ENCODE assay signal across 17 mouse cellular contexts in genomic region chr3:147252812-147253211, GRCm38 (mm10).
DNase-seq lines count a peak whose midpoint lies in the region; ATAC-seq and TF ChIP-seq lines count a peak whose summit lies in the region.
"Had no signal": no experiment of that assay in that cellular context is flagged by ENCODE, and none has a peak within 500 bp of the region (broad histone marks: within the 10 kb centered on the region; RNA-seq: fewer than 3 reads in every experiment).

No protein-coding gene starts in this region.

- 77% methylated on average over 6 of the region's 6 CpGs for WGBS in midbrain, embryonic 13.5 days
- 82% methylated on average over 6 of the region's 6 CpGs for WGBS in midbrain, embryonic 10.5 days
- 65% methylated on average over 6 of the region's 6 CpGs for WGBS in forebrain, embryonic 15.5 days

- no peak overlapping the region for H3K4me3 ChIP-seq in midbrain, embryonic 13.5 days (replicated peaks)
- H3K4me3 ChIP-seq in midbrain, embryonic 10.5 days, result no peak overlapping the region
- H3K4me3 ChIP-seq in forebrain, embryonic 15.5 days, result no peak overlapping the region
- H3K4me3 ChIP-seq: heart, embryonic 12.5 days had no signal

- no peak for TF ChIP-seq POLR2A in brain, embryonic 14.5 days (IDR thresholded peaks at IDR 0.05; ENCODE audit: borderline replicate concordance, extremely low read depth, insufficient read depth, insufficient read length, poor library complexity, severe bottlenecking)

- H3K36me3 ChIP-seq in midbrain, embryonic 13.5 days, result no peaks in the 10 kb centered on the region
- no peaks in the 10 kb centered on the region for H3K36me3 ChIP-seq in midbrain, embryonic 10.5 days
- no peaks in the 10 kb centered on the region for H3K36me3 ChIP-seq in forebrain, embryonic 15.5 days
- H3K36me3 ChIP-seq: heart, embryonic 12.5 days had no signal

- H3K9me3 ChIP-seq in midbrain, embryonic 13.5 days, result no peaks in the 10 kb centered on the region
- H3K9me3 ChIP-seq in midbrain, embryonic 10.5 days (replicated peaks), result no peaks in the 10 kb centered on the region
- H3K9me3 ChIP-seq in forebrain, embryonic 15.5 days, result no peaks in the 10 kb centered on the region
- H3K9me3 ChIP-seq: heart, embryonic 12.5 days had no signal

- H3K27ac ChIP-seq in midbrain, embryonic 13.5 days, result peak overlapping the region; percentile 47; the same call in 1 of the 2 replicates
- no peak overlapping the region for H3K27ac ChIP-seq in midbrain, embryonic 10.5 days (replicated peaks)
- peak overlapping the region; percentile 55; the same call in 1 of the 2 replicates for H3K27ac ChIP-seq in forebrain, embryonic 15.5 days (replicated peaks)

- peaks cover 17% of the 10 kb centered on the region for H3K4me1 ChIP-seq in midbrain, embryonic 13.5 days (replicated peaks)
- peaks cover 8% of the 10 kb centered on the region for H3K4me1 ChIP-seq in midbrain, embryonic 10.5 days
- peaks cover 13% of the 10 kb centered on the region for H3K4me1 ChIP-seq in forebrain, embryonic 15.5 days

- DNase-seq in midbrain, embryonic 10.5 days (ENCODE audit: low spot score), result no peak
- DNase-seq in brain, embryonic 14.5 days (ENCODE audit: low read depth), result peak; percentile 56
- DNase-seq in spleen, adult 12 weeks (ENCODE audit: low spot score), result no peak
- no peak for DNase-seq in kidney, adult 18-20 months
- DNase-seq: cerebellum, adult 11-12 months; gastrocnemius, postnatal 36 days; heart, postnatal 36 days; kidney, adult 11 months; kidney, postnatal 36 days; lung, adult 2 months; lung, postnatal 4 days; right cerebral cortex, postnatal 25 days had no signal

- H3K4me2 ChIP-seq in midbrain, embryonic 13.5 days (replicated peaks), result no peak overlapping the region
- no peak overlapping the region for H3K4me2 ChIP-seq in forebrain, embryonic 15.5 days (replicated peaks)
- H3K4me2 ChIP-seq: heart, embryonic 12.5 days had no signal

- no peak for TF ChIP-seq CTCF in brain, embryonic 14.5 days (IDR thresholded peaks at IDR 0.05; ENCODE audit: borderline replicate concordance, extremely low read depth, insufficient read depth, insufficient read length)

- ATAC-seq in midbrain, embryonic 13.5 days, result no peak
- no peak for ATAC-seq in forebrain, embryonic 15.5 days (replicated peaks)
- no peak for ATAC-seq in megakaryocyte, adult 5-6 weeks (ENCODE audit: poor library complexity, severe bottlenecking)
- ATAC-seq: CD4-positive, CD25-positive, alpha-beta regulatory T cell, adult 4 months had no signal

- no peak overlapping the region for H3K9ac ChIP-seq in midbrain, embryonic 13.5 days (replicated peaks)
- no peak overlapping the region for H3K9ac ChIP-seq in forebrain, embryonic 15.5 days (replicated peaks)
- H3K9ac ChIP-seq: heart, embryonic 12.5 days had no signal

- H3K27me3 ChIP-seq in midbrain, embryonic 13.5 days, result peaks cover 3% of the 10 kb centered on the region; the same call in 1 of the 2 replicates
- H3K27me3 ChIP-seq in midbrain, embryonic 10.5 days (ENCODE audit: low read depth, poor library complexity, severe bottlenecking), result no peaks in the 10 kb centered on the region
- no peaks in the 10 kb centered on the region for H3K27me3 ChIP-seq in forebrain, embryonic 15.5 days
- H3K27me3 ChIP-seq: heart, embryonic 12.5 days had no signal
